Mouse (Mus musculus) gastrocnemius, postnatal 14 days (tissue): ENCODE results near the gene Sf3b6. TPM values are rescaled to one million over a fixed set of nuclear protein-coding genes. Genes with fewer than 3 reads are reported as not detected.
A peak's percentile ranks its signal among the peaks of the same experiment; 100 is the strongest.

Experiments used
- DNase-seq: peaks from one replicate; pipeline ENCODE4 v3.0.0; 2021; ENCODE audit warnings: mixed read lengths
- intact Hi-C: fragments of 180-260 bp; cut with DNase I; formaldehyde crosslinking; loops from one replicate; pipeline ENCODE4 v1.15.1; 2025; ENCODE audit warnings: low total_unique reads
- total RNA-seq, 2 experiments: library from RNA; stranded (reverse); gene quantifications; 2 replicates each; pipeline ENCODE4 v1.2.3; 2021

Gene Sf3b6
- total RNA-seq, 2 experiments from 2014 or later = 41.3 to 44.8 TPM

GRCm38 (mm10) chr12:4827256-4827655 is 9.9 kb downstream of the Sf3b6 start:
- intact Hi-C loops = no loop called here
- no peak for DNase-seq

GRCm38 (mm10) chr12:4836959-4837358 is 19.6 kb downstream of the Sf3b6 start:
- DNase-seq = no peak
- intact Hi-C loops = no loop called here

DNA sequence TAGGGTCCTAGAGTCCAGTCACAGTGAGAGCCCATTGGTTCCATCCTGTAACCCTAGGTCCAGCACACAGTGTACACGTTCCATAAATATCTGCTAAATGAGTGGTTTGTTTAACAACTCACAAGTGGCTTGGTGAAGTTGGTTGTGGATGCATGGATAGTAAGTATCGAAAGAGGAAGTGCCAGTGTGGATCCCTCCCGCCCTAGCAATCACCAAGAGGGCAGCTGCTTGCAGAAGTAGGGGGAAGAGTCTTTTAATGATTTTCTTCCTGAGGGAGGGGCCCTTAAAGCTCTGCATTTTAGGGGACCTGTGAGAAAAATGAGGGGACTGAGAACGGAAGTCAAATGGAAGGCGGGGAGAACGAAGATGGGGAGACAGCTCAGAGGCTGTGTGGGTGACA is 22.7 kb downstream of the Sf3b6 start:
- DNase-seq = no peak
- intact Hi-C loops = no loop called here

DNA sequence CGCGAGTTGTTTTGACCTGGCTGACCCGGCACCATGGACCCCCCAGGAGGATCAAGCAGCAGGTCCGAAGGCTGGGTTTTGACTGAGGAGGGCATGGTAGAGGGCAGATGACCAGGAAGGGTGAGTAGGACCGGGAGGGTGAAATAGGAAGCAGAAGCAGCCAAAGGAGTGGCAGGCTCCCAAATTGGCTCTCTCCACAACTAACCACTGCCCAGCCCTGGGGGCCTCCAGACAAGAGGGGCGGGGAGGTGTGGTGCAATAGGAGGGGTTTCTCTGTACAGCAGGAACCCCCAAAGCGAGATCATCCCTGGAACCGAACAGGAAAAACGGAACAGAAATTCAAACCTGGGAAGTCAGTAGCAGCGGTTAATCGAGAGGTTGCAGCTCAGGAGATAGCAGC is 23.4 kb downstream of the Sf3b6 start:
- no peak for DNase-seq
- intact Hi-C loops = no loop called here

DNA sequence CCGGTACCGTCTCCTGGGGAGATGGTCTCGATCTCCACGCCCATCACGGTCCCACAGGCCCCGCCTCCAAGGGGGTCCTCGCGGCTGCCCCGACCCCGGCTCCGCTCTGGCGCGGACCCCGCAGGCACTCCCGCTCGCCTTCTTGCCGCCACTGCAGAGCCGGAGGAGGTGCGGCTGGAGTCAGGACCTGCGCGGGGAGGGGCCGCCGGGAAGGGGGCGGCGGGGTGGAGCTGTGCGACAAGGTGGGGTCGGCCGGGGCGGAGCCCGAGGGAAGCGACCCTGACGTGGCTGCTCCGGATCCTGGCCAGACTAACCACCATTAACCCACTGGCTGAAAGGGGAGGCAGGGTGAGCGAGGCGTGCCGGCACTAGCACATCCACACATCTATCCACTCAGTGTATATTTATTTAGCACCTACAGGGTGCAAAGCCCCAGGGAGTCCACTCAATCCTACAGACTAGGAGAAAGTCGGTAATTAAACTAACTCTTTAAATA is 24.1 kb downstream of the Sf3b6 start, which contains the start of gene Fkbp1b:
Fkbp1b (minus strand) TSS at position 200 of the 496 bp plus-strand sequence.
- intact Hi-C loops = no loop called here
- DNase-seq = peak; percentile 49

- intact Hi-C loops = no loop called here
- no peak for DNase-seq
Observed at GRCm38 (mm10) chr12:4842456-4842855, 25.1 kb downstream of the Sf3b6 start.

DNA sequence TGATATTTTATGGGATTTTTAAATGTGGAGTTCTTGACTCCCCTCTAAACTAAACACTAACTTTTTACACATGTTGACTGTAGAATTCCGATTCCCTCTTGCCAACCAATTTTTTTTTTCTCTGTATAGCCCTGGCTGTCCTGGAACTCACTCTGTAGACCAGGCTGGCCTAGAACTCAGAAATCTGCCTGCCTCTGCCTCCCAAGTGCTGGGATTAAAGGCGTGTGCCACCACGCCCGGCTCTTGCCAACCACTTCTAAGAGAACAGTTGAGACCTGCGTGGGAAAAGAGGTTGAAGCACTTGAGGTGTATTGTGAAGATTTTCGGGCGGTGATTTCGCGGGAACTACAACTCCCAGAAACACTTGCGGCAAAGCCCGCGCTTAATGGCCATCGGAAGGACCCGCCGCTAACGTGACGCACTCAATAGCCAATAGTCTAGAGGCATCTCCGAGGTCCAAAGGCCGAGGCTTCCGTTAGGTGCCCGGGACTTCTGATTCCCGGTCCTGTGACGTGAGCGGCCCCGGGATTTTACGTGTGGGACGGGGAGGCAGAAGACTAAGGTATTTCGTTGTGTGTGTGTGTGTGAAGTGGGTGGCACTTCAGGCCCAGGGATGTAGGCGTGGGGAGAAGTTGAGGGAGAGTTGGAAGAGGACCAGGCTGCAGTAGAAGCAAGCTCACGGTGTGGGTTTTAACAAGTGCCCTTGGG is 25.7 kb downstream of the Sf3b6 start, which contains the start of gene Wdcp:
Wdcp (plus strand) TSS at position 414 of the 708 bp plus-strand sequence.
- DNase-seq = peak; percentile 89
- intact Hi-C loops = no loop called here

- DNase-seq = no peak
Observed at GRCm38 (mm10) chr12:4843741-4844140, 26.4 kb downstream of the Sf3b6 start.

DNA sequence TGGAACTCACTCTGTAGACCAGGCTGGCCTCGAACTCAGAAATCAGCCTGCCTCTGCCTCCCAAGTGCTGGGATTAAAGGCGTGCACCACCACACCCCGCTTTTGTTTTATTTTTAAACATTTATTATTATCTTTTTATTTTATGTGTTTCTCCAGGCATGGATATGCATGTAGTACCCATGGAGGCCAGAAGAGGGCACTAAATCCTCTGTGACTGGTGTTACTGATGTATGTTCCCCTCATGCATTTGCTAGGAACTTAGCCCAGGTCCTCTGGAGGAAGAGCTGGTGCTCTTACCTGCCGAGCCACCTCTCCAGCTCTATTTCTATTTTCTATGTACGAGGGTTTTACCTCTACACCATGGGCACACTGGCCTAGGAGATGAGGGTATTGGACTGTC is 38.8 kb downstream of the Sf3b6 start:
- no peak for DNase-seq
- intact Hi-C loops = no loop called here

More at GRCm38 (mm10) chr12:4843741-4844140, 26.4 kb downstream of the Sf3b6 start:
- intact Hi-C loops = no loop called here

GRCm38 (mm10) chr12:4856834-4857233 is 39.5 kb downstream of the Sf3b6 start:
- no peak for DNase-seq
- intact Hi-C loops = no loop called here

- DNase-seq = no peak
- intact Hi-C loops = no loop called here
Observed at GRCm38 (mm10) chr12:4859241-4859914, 42.0 kb downstream of the Sf3b6 start.

DNA sequence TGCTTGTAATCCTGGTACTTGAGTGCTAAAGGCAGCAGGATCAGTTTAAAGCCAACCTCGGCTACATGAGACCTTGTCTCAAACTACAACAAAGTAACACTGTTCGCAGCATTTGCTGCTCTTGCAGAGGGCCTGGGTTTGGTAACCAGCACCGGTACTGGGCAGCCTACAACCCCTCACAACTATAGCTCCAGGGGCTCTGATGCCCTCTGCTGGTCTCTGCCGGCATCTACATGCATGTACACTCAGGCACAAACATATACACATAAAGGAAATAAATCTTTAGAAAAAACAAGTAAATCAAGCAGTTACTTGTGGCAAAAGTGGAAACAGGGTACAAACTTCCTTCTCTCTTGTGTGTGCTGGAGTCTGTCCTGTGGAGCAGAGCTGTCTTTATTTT is 45.3 kb downstream of the Sf3b6 start:
- no peak for DNase-seq
- intact Hi-C loops = no loop called here

DNA sequence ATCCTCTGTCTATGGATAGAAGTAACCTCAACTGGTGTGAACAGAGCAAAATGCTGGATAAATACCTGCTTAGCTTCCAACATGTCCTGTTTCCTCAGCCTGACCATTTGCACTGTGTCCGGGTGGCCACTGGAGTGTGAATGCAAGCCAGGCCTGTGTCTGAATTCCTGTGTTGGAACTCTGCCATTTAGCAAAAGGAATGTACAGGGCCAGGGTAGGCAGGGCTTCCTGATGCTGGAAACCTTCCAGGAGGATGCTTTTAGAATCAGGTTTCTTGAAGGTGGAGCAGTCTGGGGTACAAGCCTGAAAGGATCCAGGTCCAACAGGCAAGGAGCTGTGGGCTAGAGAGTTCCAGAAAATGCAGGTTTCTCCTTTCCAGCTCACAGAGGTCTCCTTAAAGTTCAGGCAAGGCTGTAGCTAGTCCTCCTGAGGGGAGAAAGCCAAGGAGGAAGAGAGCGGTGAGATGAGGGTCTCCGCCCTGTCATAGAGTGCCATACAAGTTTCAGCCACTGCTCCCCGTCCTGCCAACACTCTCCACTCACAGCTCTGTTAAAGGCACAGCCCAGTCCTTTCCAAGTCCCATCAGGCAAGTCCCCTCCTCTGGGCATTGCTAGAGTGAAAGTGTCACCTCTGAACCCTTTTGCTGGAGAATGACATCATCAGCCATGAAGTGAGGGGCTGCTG is 46.5 kb downstream of the Sf3b6 start:
- intact Hi-C loops = no loop called here
- DNase-seq = no peak

DNA sequence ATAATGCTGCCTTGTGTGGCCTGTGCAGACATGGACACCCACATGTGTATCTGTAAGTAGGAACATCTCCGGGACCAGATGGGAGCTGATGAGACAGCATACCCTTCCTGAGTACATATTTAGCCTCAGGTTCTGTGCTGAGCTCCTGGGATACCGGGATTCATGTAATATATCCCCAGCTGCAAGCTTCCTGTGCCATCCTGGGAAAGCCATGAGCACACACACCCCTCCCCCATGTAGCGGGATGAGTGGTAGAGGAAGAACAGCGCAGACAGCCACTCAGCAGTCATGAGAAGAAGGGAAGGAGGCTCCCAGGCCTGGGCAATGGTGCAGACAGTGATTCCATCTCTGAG is 47.0 kb downstream of the Sf3b6 start:
- DNase-seq = no peak
- intact Hi-C loops = no loop called here

DNA sequence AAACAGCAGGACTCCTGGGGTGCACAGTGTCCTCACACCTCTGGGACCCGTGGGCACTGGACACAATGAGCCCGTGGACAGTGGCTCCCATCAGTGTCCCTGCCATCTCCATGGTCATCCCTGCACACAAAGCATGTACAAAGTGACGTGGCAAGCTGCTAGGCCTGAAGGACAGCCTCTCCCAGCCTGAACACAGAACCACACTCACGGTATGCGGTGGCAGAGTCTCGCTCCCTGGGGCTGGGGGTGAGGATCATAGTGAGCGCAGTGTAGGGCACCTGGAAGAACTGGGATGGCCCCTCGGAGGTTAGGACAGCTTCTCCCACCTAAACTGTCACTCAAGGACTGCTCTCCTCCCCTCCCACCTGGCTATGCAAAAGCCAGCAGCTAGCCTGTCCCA is 51.6 kb downstream of the Sf3b6 start:
- no peak for DNase-seq
- intact Hi-C loops = no loop called here

DNA sequence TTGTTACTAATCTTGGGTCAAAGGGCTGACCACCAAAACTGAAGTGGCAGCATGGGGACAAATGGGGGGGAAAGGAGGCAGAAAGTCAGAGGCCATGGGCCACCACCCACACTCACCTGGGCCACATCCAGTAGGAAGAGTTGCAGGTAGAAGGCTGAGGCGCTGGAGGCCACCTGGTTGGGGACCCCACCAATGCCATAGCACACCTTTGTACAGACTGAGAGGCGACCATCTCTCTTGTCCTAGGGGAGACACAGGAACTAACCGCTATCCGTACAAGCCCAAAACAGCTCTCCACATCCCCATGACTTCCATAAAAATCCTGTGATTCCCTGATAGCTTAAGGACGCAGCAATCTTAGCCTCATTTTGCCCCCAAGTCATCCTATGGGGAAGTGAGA is 53.9 kb downstream of the Sf3b6 start:
- intact Hi-C loops = no loop called here
- no peak for DNase-seq

DNA sequence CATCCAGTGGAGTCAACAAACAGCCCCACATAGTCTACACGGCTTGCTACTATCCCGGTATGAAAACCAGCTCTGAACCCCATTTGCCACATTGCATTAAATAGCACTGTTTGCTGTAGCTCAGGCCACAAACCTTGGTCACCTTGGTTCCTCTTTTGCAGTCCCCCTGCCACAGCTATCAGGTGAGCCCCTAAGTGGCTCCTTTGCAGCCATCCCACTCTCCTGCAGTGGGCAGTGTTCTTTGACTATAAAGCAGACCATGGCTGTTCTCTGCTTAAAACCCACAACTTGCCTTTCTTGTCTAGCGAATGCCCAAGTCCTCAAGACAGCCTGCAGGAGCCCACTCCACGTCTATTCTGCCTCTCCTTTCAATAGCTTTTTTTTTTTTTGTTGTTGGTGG is 54.9 kb downstream of the Sf3b6 start:
- DNase-seq = no peak
- intact Hi-C loops = no loop called here

DNA sequence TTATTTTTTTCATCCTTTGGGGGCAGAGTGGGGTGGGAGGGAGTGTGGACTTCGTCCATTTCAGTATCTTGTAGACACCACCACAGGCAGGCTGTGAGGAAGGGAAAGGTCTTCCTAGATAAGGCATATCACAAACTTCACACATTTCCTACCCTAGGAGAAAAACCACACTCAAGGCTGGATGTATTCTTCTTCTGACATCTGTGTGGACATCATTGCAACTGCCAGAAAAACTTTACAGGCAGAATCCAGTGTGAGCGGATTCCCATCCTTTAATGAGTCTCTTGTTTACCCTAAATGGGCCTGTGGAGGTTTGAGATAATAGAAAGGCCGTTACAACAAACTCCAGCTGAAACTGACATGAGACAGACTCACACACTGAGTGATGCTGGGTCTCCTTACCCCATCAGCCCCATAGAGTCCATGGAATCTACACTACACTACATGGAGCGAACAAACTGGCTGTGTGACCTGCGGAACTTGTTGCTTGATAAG is 55.7 kb downstream of the Sf3b6 start:
- intact Hi-C loops = no loop called here
- no peak for DNase-seq

DNA sequence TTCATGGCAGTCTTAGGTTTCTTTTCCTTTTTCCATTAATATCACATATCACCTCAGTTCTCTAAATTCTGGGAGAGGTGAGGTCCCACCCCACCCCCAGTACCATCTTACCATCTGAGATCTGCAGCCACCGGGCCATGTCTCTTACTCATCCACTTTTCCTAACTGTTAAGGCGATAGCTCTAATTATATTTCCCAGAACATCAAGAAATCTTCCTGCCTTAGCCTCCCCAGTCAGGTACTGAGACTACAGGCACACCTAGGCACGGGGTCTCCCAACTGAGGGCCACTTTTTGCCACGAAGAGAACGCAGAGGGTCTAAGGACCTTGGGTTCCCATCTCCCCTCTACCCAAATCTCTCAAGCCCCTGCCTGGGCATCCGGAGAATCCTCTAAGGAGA is 56.2 kb downstream of the Sf3b6 start:
- DNase-seq = no peak
- intact Hi-C loops = no loop called here

- DNase-seq = peak; percentile 74
- intact Hi-C loops = no loop called here
Observed at GRCm38 (mm10) chr12:4874161-4874927, 57.0 kb downstream of the Sf3b6 start, which contains the start of gene Mfsd2b. Mfsd2b (minus strand) TSS chr12:4874359.
